Mouse (Mus musculus) ES-E14 (cell line): ENCODE measurements around the gene Plcd3. TPM values are rescaled to one million over a fixed set of nuclear protein-coding genes. Genes with fewer than 3 reads are reported as not detected.

Experiments
- DNase-seq: peaks from one replicate; pipeline ENCODE4 v3.0.0-alpha.2; 2013; ENCODE audit warnings: low read depth, low spot score
- H3K27ac ChIP-seq: 2 replicates; pipeline ENCODE4 v1.5.1; 2012; ENCODE audit warnings: low read depth, mild to moderate bottlenecking, low read length, moderate library complexity, mixed read lengths; ENCODE audit not compliant: poor library complexity, insufficient read depth, severe bottlenecking
- H3K36me3 ChIP-seq: 2 replicates; pipeline ENCODE4 v1.6.1; 2012; ENCODE audit warnings: mild to moderate bottlenecking, low read length, moderate library complexity, mixed read lengths; ENCODE audit not compliant: control insufficient read depth, poor library complexity, insufficient read depth, severe bottlenecking
- H3K4me1 ChIP-seq, 2 experiments: fragments of 150-350 bp in 1 of 2; sonication (generic) in 1 of 2; 2 replicates each; pipeline ENCODE4 v1.6.1; 2012; ENCODE audit warnings: low read length in 2 of 2, mild to moderate bottlenecking in 1 of 2, mixed read lengths in 1 of 2; ENCODE audit not compliant: control insufficient read depth in 2 of 2, insufficient read depth in 2 of 2, poor library complexity in 1 of 2
- H3K4me3 ChIP-seq, 2 experiments: fragments of 150-350 bp in 1 of 2; sonication (generic) in 1 of 2; 2 replicates each; pipeline ENCODE4 v1.5.1; 2012; ENCODE audit warnings: low read length in 2 of 2, low read depth in 1 of 2, mild to moderate bottlenecking in 1 of 2, mixed read lengths in 1 of 2; ENCODE audit not compliant: insufficient read depth in 1 of 2, poor library complexity in 1 of 2, severe bottlenecking in 1 of 2
- H3K9ac ChIP-seq: 2 replicates; pipeline ENCODE4 v1.6.1; 2012; ENCODE audit warnings: low read depth, mild to moderate bottlenecking, low read length, mixed read lengths; ENCODE audit not compliant: poor library complexity, insufficient read depth, severe bottlenecking
- H3K9me3 ChIP-seq: fragments of 150-350 bp; sonication (generic); 2 replicates; pipeline ENCODE4 v1.6.1; 2012; ENCODE audit warnings: low read depth, mild to moderate bottlenecking, low read length; ENCODE audit not compliant: control insufficient read depth, insufficient read depth
- CHD2 ChIP-seq: IDR thresholded peaks from 2 replicates; pipeline ENCODE4 v1.6.1; 2014; ENCODE audit warnings: mild to moderate bottlenecking, low read depth, low read length, inconsistent platforms
- HCFC1 ChIP-seq: IDR thresholded peaks from 2 replicates; pipeline ENCODE4 v1.6.1; 2012; ENCODE audit warnings: low read length, inconsistent platforms, borderline replicate concordance; ENCODE audit not compliant: insufficient read depth
- MAFK ChIP-seq: IDR thresholded peaks from 2 replicates; pipeline ENCODE4 v1.6.1; 2014; ENCODE audit warnings: mild to moderate bottlenecking, low read depth, low read length, inconsistent platforms; ENCODE audit not compliant: insufficient read depth
- ZC3H11A ChIP-seq: IDR thresholded peaks from 2 replicates; pipeline ENCODE4 v1.6.1; 2012; ENCODE audit warnings: low read depth, mild to moderate bottlenecking, inconsistent platforms, low read length, borderline replicate concordance
- ZNF384 ChIP-seq: IDR thresholded peaks from 2 replicates; pipeline ENCODE4 v1.6.1; 2012; ENCODE audit warnings: low read depth, low read length, inconsistent platforms
- in situ Hi-C, 2 experiments: fragments of 600-800 bp; cut with MboI; formaldehyde crosslinking; loops; one replicate each; pipeline ENCODE4 v1.15.1; 2025; ENCODE audit warnings: low sequenced_read_pairs in 2 of 2, inconsistent platforms in 1 of 2; ENCODE audit not compliant: unreplicated experiment in 2 of 2
- total RNA-seq: library from RNA; depleted of rRNA; stranded (reverse); fragments of 300-350 nt; gene quantifications from 2 replicates; pipeline ENCODE4 v1.2.3, GENCODE M21; 2012; rRNA removed

Plcd3 gene
- 8.0 and 13.2 TPM in 2 replicates for total RNA-seq

DNA sequence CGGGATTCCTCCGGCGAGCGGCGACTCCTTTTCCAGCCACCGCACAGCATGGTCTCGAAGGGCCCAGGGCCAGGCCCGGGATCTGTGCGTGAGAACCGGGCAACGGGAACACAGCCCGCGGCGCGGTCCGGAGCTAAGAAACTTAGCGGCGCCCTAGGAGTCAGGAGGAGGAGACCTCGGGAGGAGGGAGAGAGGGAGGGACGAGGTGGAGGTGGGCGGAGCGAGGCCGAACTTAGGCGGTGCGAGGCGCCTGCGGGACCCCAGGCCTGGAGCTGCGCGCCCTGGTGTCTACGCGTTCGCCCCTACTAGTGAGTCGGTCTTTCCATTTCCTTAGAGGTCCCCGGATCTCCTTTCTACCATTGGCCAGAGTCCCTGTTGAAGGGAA, at the start of gene Plcd3, which contains the start of gene Acbd4:
Gene Plcd3 (minus strand): TSS at position 178 of the 385 bp plus-strand sequence.
Gene Acbd4 (plus strand): TSS at position 202 of the 385 bp plus-strand sequence.
- in situ Hi-C loops, result no loop called here
- peak; percentile 76 for DNase-seq
- Histone ChIP-seq H3K4me3 (peak within 1 kb of the TSS; percentile 53 to 75), H3K9me3 (no peaks in the 10 kb centered on the region), H3K36me3 (no peaks in the 10 kb centered on the region), H3K27ac (no peak within 1 kb of the TSS), H3K4me1 (peaks cover under 1 to 39% of the 10 kb centered on the region in 2 experiments; a peak in 3 of 4 replicates), H3K9ac (peak within 1 kb of the TSS; percentile 64)
- TF ChIP-seq HCFC1, result no peak
- TF ChIP-seq ZC3H11A, result no peak
- TF ChIP-seq ZNF384, result no peak
- TF ChIP-seq MAFK, result no peak

GRCm38 (mm10) chr11:103149771-103150170, 48.3 kb upstream of the Plcd3 start:
- H3K27ac ChIP-seq, result no peak overlapping the region
- DNase-seq, result no peak
- in situ Hi-C loops, result no loop called here
- no peaks in the 10 kb centered on the region for H3K36me3 ChIP-seq
- H3K4me3 ChIP-seq, result no peak overlapping the region
- no peaks in the 10 kb centered on the region for H3K9me3 ChIP-seq
- H3K4me1 ChIP-seq, result peaks cover 0 to 4% of the 10 kb centered on the region in 2 experiments; a peak in 1 of 4 replicates
- no peak for TF ChIP-seq HCFC1
- no peak for TF ChIP-seq ZNF384
- TF ChIP-seq MAFK, result no peak
- no peak for TF ChIP-seq ZC3H11A
- no peak for TF ChIP-seq CHD2
- no peak overlapping the region for H3K9ac ChIP-seq

- H3K9me3 ChIP-seq, result no peaks in the 10 kb centered on the region
- no peak overlapping the region for H3K9ac ChIP-seq
- peaks cover 0 to 7% of the 10 kb centered on the region in 2 experiments; a peak in 1 of 4 replicates for H3K4me1 ChIP-seq
- TF ChIP-seq HCFC1, result no peak
- no peak for TF ChIP-seq CHD2
- no peak for TF ChIP-seq MAFK
- no peak for TF ChIP-seq ZNF384
- no peak for TF ChIP-seq ZC3H11A
- H3K36me3 ChIP-seq, result no peaks in the 10 kb centered on the region
- DNase-seq, result no peak
- in situ Hi-C loops, result no loop called here
- H3K4me3 ChIP-seq, result no peak overlapping the region
- no peak overlapping the region for H3K27ac ChIP-seq
Observed at GRCm38 (mm10) chr11:103147766-103148165, 46.3 kb upstream of the Plcd3 start.

DNA sequence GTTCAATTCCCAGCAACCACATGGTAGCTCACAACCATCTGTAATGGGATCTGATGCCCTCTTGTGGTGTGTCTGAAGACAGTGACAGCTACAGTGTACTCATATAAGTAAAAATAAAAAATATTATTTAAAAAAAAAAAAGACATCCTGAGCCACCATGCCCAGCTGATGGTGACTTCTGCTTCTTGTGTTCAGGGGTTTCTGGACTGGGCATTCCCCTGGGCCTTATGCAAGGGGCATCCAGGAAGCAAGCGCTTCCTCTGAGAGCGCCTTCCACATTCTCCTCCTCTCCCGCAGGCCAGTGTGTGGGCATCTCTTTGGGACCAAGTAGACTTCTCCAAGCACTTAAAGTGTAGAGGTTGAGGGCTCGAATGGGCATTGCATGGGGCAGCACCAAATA, 44.9 kb upstream of the Plcd3 start:
- Histone ChIP-seq H3K36me3 (no peaks in the 10 kb centered on the region), H3K27ac (no peak overlapping the region), H3K4me1 (peaks cover 0 to 17% of the 10 kb centered on the region in 2 experiments; a peak in 1 of 4 replicates), H3K9ac (no peak overlapping the region), H3K9me3 (no peaks in the 10 kb centered on the region), H3K4me3 (no peak overlapping the region)
- in situ Hi-C loops, result no loop called here
- TF ChIP-seq ZNF384 (no peak), MAFK (no peak)
- DNase-seq, result no peak
